Mouse (Mus musculus) stomach, postnatal 0 days (tissue): ENCODE results near the gene Cass4.

Experiments used
- CTCF ChIP-seq: IDR thresholded peaks from 2 replicates; pipeline ENCODE4 v1.5.1; 2016; ENCODE audit warnings: antibody characterized with exemption, low read depth, mild to moderate bottlenecking, moderate library complexity
- EP300 ChIP-seq: optimal IDR thresholded peaks from 2 replicates; pipeline ENCODE3; 2016; ENCODE audit warnings: antibody characterized with exemption

DNA sequence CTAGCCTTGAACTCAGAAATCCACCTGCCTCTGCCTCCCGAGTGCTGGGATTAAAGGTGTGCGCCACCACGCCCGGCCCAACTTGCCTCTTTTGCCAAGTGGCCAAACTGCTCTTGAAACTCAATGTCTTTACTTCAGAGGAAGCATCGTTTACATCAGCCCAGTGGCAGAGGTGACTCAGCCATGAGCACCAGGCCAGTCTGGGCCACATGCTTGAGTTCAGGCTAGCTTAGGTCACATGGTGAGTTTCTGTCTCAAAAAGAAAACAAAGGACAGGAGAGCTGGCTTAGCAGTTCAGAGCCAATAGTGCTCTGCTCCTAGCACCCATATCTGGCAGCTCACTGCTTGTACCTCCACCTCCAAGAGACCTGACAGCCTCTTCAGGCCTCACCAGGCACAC lies 73.6 kb downstream of the Cass4 start:
- TF ChIP-seq CTCF (no peak), EP300 (no peak)
